Mouse (Mus musculus) ES-E14 (cell line): Measurements from ENCODE around the gene Xkrx. TPM values are rescaled to one million over a fixed set of nuclear protein-coding genes. Genes with fewer than 3 reads are reported as not detected.
A peak's percentile ranks its signal among the peaks of the same experiment; 100 is the strongest.
"Not testable (repeated sequence)": the region's sequence is repeated elsewhere in the genome, so short reads cannot be mapped to it uniquely, and the experiment has no call there.

Experiments
- DNase-seq: peaks from one replicate; pipeline ENCODE4 v3.0.0-alpha.2; 2013; ENCODE audit warnings: low read depth, low spot score
- H3K27ac ChIP-seq: 2 replicates; pipeline ENCODE4 v1.5.1; 2012; ENCODE audit warnings: low read depth, mild to moderate bottlenecking, low read length, moderate library complexity, mixed read lengths; ENCODE audit not compliant: poor library complexity, insufficient read depth, severe bottlenecking
- H3K36me3 ChIP-seq: 2 replicates; pipeline ENCODE4 v1.6.1; 2012; ENCODE audit warnings: mild to moderate bottlenecking, low read length, moderate library complexity, mixed read lengths; ENCODE audit not compliant: control insufficient read depth, poor library complexity, insufficient read depth, severe bottlenecking
- H3K4me1 ChIP-seq, 2 experiments: fragments of 150-350 bp in 1 of 2; sonication (generic) in 1 of 2; 2 replicates each; pipeline ENCODE4 v1.6.1; 2012; ENCODE audit warnings: low read length in 2 of 2, mild to moderate bottlenecking in 1 of 2, mixed read lengths in 1 of 2; ENCODE audit not compliant: control insufficient read depth in 2 of 2, insufficient read depth in 2 of 2, poor library complexity in 1 of 2
- H3K4me3 ChIP-seq, 2 experiments: fragments of 150-350 bp in 1 of 2; sonication (generic) in 1 of 2; 2 replicates each; pipeline ENCODE4 v1.5.1; 2012; ENCODE audit warnings: low read length in 2 of 2, low read depth in 1 of 2, mild to moderate bottlenecking in 1 of 2, mixed read lengths in 1 of 2; ENCODE audit not compliant: insufficient read depth in 1 of 2, poor library complexity in 1 of 2, severe bottlenecking in 1 of 2
- H3K9ac ChIP-seq: 2 replicates; pipeline ENCODE4 v1.6.1; 2012; ENCODE audit warnings: low read depth, mild to moderate bottlenecking, low read length, mixed read lengths; ENCODE audit not compliant: poor library complexity, insufficient read depth, severe bottlenecking
- H3K9me3 ChIP-seq: fragments of 150-350 bp; sonication (generic); 2 replicates; pipeline ENCODE4 v1.6.1; 2012; ENCODE audit warnings: low read depth, mild to moderate bottlenecking, low read length; ENCODE audit not compliant: control insufficient read depth, insufficient read depth
- CHD2 ChIP-seq: IDR thresholded peaks from 2 replicates; pipeline ENCODE4 v1.6.1; 2014; ENCODE audit warnings: mild to moderate bottlenecking, low read depth, low read length, inconsistent platforms
- HCFC1 ChIP-seq: IDR thresholded peaks from 2 replicates; pipeline ENCODE4 v1.6.1; 2012; ENCODE audit warnings: low read length, inconsistent platforms, borderline replicate concordance; ENCODE audit not compliant: insufficient read depth
- MAFK ChIP-seq: IDR thresholded peaks from 2 replicates; pipeline ENCODE4 v1.6.1; 2014; ENCODE audit warnings: mild to moderate bottlenecking, low read depth, low read length, inconsistent platforms; ENCODE audit not compliant: insufficient read depth
- ZC3H11A ChIP-seq: IDR thresholded peaks from 2 replicates; pipeline ENCODE4 v1.6.1; 2012; ENCODE audit warnings: low read depth, mild to moderate bottlenecking, inconsistent platforms, low read length, borderline replicate concordance
- ZNF384 ChIP-seq: IDR thresholded peaks from 2 replicates; pipeline ENCODE4 v1.6.1; 2012; ENCODE audit warnings: low read depth, low read length, inconsistent platforms
- in situ Hi-C, 2 experiments: fragments of 600-800 bp; cut with MboI; formaldehyde crosslinking; loops; one replicate each; pipeline ENCODE4 v1.15.1; 2025; ENCODE audit warnings: low sequenced_read_pairs in 2 of 2, inconsistent platforms in 1 of 2; ENCODE audit not compliant: unreplicated experiment in 2 of 2
- total RNA-seq: library from RNA; depleted of rRNA; stranded (reverse); fragments of 300-350 nt; gene quantifications from 2 replicates; pipeline ENCODE4 v1.2.3, GENCODE M21; 2012; rRNA removed

The Xkrx gene
- total RNA-seq = 0.37 and 0.54 TPM in 2 replicates

DNA sequence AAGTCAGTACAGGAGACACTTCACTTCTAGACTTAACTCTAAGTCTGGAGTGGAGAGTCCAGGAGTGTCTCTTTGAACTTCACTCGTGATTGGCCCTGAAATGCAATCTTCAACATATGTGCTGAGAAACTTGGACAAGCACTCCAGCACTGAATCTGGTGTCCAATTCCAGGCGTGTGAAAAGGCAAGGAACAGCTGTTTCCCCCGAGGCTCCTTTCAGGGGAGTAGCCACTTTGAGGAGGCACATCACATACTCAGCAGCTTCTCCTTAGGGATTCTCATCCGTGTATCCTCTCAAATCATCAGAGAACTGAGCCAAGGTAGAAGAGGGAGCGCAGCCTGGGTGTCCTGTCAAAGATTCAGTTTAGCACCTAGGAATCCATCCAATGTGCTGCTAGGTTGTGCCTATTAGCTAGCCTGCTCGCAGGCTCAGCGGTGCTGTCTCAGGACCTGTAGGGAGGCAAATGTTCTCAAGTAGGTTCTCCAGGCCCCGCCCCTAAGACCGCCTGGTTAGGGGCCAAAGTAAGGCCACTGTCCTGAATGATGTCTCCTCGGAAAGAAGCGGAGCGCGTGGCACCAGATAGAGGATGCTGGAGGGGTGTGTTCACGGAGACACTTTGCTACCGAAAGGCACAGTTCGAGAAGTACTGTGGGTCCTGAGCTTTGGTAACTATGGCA lies at the start of gene Xkrx:
Gene Xkrx, minus strand, starts transcription at position 34 of the 678 bp plus-strand sequence.
- in situ Hi-C loops = no loop called here
- no peak within 1 kb of the TSS for H3K27ac ChIP-seq
- no peak within 1 kb of the TSS for H3K9ac ChIP-seq
- peak; percentile 17 for DNase-seq
- H3K4me3 ChIP-seq = peak within 1 kb of the TSS; percentile 17 to 20; a peak in 1 of 4 replicates
- H3K36me3 ChIP-seq = no peaks in the 10 kb centered on the region
- H3K4me1 ChIP-seq = 0 out of 4 replicates have a peak, but pooled peaks cover 0 to 3% of the 10 kb centered on the region in 2 experiments
- TF ChIP-seq CHD2 (no peak), HCFC1 (no peak), ZC3H11A (no peak), MAFK (no peak), ZNF384 (no peak)
- no peaks in the 10 kb centered on the region for H3K9me3 ChIP-seq

- in situ Hi-C loops = no loop called here
- no peaks in the 10 kb centered on the region for H3K36me3 ChIP-seq
Observed at GRCm38 (mm10) chrX:134211151-134211642, 49.3 kb upstream of the Xkrx start.

GRCm38 (mm10) chrX:134208491-134208890 lies 46.6 kb upstream of the Xkrx start:
- H3K9me3 ChIP-seq = no peaks in the 10 kb centered on the region
- H3K27ac ChIP-seq = no peak overlapping the region
- H3K4me1 ChIP-seq = no peaks in the 10 kb centered on the region
- no peak overlapping the region for H3K4me3 ChIP-seq
- TF ChIP-seq MAFK = no peak
- TF ChIP-seq HCFC1 = no peak
- TF ChIP-seq ZC3H11A = no peak
- no peak for TF ChIP-seq CHD2
- TF ChIP-seq ZNF384 = no peak
- DNase-seq = no peak
- in situ Hi-C loops = no loop called here
- H3K9ac ChIP-seq = no peak overlapping the region
- H3K36me3 ChIP-seq = no peaks in the 10 kb centered on the region

More at GRCm38 (mm10) chrX:134211151-134211642, 49.3 kb upstream of the Xkrx start:
- Histone ChIP-seq H3K9ac (no peak overlapping the region), H3K27ac (no peak overlapping the region), H3K4me3 (no peak overlapping the region), H3K9me3 (no peaks in the 10 kb centered on the region), H3K4me1 (no peaks in the 10 kb centered on the region)
- no peak for TF ChIP-seq ZNF384
- TF ChIP-seq HCFC1 = no peak
- no peak for TF ChIP-seq CHD2
- no peak for TF ChIP-seq ZC3H11A
- no peak for DNase-seq

DNA sequence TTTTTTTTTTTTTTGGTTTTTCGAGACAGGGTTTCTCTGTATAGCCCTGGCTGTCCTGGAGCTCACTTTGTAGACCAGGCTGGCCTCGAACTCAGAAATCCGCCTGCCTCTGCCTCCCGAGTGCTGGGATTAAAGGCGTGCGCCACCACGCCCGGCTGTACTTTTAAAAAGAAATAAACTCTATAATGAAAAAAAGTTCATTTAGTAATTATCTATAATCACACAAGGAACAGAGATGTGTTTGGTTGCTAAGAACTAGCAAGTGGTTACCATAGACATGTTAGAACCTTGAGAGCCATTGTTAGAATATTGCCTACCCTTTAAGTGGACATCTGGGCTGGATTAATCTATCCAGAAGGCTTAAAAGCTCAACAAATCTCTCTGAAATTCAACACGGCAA lies 25.3 kb upstream of the Xkrx start, which contains the start of gene Arl13a:
Gene Arl13a, plus strand, starts transcription at position 301 of the 400 bp plus-strand sequence.
- H3K27ac ChIP-seq, H3K36me3 ChIP-seq, H3K4me1 ChIP-seq, in situ Hi-C loops, H3K9ac ChIP-seq, DNase-seq, H3K9me3 ChIP-seq, H3K4me3 ChIP-seq: not testable (repeated sequence)
